Mouse (Mus musculus): ENCODE results near the gene Tap2.

The Tap2 gene

DNA sequence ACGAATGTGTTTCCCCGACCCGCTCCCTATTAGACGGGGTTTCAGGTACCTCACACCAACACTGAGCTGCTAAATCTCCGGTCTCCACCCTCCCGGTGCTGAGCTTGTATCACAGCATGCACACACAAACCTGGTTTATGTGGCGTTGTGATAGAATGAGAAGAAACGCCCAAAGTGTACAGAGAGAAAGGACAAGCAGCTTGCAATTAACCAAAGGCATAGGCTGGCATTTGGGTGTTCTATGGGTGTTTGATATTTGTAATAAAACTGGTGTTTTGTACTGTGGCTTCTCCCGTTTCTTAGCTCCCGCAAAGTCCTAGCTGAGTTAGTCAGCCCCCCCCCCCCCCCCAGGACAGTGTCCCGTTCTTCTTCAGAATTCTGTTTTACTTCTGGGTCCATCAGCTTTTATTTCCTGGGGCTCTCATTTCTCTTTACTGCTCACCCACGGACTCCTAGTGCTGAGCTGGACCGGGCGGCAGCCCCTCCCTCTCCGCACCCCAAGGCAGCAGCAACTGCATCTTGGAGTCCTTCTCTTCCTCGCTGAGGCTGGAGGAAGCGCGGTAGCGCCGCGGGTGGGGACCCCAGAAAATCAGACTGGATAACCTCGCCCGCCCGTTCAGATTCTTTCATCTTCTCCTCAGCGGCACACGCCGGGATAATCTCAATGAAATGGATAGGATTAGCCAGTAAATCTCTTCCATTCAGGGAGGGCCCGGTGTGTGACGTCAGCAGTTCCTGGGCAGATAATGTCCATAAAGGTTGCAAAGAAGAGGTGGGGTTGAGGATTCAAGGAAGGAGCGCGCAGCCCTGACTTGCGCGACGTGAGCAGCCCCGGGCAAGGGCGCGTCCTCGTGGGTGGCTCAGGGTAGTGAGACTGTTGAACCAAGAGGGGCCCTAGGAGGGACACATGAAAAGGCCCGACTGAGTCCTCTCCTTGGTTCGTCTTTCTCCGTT is 6.1 kb upstream of the Tap2 start, which contains the start of gene Psmb8:
Gene Psmb8 (plus strand): TSS at position 781 of the 954 bp plus-strand sequence.
- peak; percentile 64 for DNase-seq

DNA sequence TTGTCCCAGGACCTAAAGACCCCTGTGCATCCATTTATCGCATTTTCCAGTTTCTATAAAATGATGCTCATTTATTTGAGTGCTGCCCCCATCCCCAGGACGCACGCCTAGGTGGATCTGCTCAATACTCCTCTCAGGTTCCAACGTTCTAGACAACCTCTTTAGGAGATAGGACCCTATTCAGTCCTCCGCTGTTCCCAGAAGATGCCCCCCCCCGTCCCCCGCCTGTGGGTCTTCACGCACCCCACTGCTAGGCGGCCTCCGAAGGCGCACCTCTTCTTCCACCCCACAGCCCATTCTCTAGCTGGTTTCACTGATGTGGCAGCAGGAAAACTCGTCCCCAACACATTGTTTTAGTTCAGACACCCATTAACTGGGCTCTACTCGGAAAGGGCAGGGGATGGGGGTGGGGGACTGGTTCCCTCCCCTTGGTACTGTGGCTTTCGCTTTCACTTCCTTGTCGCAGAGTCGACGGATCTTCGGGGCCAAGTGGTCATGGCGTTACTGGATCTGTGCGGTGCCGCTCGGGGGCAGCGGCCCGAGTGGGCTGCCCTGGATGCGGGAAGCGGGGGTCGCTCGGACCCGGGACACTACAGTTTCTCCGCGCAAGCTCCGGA is 5.3 kb upstream of the Tap2 start:
- no peak for DNase-seq

DNA sequence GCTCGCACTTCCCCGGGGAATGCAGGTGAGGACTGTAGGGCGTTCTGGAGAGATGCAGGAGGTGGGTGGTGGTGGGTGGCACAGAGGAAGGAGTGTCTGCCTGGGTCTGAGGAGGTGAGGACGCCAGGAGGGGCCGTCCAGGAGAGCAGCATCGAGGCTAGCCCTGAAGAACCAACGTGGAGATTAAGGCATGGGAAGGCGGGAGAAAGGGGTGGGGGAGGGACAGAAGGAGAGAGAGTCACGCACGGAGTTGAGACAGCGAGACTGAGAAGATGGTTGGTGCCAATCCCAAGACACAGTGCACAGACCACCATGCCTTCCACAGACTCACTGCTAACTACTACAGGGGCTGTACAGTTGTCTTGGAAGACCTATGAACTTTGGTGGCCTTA is 4.8 kb upstream of the Tap2 start:
- DNase-seq: no peak

DNA sequence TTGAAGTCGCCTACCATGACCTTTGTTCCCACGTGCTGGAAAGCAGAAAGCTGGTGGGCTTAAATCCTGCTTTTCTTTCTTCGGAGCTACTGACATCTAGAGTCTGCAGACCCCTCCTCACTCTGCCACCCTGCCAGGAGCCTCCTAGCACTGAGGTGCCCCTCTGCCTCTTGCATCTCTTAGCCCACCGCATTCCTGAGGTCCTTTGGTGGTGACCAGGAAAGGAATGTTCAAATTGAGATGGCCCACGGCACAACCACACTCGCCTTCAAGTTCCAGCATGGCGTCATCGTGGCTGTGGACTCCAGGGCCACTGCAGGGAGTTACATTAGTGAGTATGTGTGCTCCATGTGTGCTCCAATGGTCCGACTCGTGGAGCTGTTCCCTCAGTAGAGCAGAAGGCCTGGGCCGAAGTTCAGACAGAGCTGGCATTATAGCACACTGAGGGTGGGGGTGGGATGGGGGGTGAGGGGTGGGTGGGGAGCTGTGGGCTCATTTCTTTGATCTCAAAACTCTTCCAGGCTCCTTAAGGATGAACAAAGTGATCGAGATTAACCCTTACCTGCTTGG is 4.2 kb upstream of the Tap2 start:
- no peak for DNase-seq

DNA sequence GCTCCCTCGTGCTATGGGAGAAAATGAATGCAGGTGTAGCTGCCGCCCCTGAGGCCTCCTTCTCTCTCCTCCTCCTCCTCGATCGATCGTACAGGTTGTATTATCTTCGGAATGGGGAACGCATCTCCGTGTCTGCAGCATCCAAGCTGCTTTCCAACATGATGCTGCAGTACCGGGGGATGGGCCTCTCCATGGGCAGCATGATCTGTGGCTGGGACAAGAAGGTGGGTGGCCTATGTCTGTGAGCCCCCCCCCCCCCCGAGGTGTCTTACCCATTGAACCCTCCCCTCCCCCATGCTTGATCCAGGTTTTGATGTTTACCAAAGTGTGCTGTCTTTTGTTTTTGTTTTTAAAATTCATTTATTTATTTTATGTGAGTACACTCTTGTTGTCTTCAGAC is 3.3 kb upstream of the Tap2 start:
- no peak for DNase-seq

DNA sequence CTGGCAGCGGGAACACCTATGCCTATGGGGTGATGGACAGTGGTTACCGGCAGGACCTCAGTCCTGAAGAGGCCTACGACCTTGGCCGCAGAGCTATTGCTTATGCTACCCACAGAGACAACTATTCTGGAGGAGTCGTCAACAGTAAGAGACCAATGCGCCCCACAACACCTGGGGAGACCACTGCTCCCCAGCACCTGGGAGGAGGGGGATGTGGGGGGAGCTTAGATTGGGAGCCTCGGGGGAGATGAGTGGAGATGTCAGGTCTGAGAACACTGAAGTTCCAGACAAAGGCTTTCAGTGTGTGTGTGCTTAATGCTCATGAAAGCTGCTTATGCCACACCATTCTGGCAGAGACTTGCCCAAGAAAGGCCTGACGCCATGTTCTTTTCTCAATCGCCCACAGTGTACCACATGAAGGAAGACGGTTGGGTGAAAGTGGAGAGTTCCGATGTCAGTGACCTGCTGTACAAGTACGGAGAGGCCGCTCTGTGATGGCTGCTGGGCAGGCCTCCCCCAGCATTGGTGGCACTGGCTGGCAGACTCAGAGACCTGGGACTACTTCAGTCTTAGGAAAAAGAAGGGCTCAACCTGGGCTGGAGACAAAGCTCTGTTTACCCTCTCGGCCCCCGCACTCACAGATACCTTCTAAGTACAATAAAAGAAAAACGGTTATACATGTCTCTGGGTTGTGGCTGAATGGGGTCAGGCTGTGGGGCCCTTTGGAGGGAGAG is 2.4 kb upstream of the Tap2 start:
- no peak for DNase-seq

DNA sequence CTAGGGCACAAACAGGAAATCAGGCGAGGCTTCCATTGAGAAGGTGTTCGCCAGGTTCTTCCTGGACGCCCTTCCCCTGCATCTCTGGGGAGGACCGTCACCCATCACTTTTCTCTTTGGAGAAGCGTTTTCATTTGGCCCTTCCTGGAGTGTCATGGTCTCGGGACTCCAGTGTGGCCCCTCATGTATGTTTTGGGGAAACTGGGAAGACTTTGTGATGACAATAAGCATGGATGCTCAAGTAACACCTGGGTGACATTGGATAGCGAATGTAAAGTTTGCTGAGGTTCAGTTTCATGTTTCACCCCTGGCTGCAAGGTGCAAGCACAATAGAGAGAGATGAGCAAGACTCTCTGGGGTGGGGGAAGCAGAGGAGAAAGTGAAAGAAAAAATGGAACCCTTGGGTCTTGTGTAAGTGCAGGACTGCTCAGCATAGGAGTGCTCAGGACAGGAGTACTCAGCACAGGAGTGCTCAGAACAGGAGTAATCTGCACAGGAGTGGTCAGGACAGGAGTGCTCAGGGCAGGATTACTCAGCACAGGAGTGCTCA is 1.7 kb upstream of the Tap2 start:
- DNase-seq: no peak

DNA sequence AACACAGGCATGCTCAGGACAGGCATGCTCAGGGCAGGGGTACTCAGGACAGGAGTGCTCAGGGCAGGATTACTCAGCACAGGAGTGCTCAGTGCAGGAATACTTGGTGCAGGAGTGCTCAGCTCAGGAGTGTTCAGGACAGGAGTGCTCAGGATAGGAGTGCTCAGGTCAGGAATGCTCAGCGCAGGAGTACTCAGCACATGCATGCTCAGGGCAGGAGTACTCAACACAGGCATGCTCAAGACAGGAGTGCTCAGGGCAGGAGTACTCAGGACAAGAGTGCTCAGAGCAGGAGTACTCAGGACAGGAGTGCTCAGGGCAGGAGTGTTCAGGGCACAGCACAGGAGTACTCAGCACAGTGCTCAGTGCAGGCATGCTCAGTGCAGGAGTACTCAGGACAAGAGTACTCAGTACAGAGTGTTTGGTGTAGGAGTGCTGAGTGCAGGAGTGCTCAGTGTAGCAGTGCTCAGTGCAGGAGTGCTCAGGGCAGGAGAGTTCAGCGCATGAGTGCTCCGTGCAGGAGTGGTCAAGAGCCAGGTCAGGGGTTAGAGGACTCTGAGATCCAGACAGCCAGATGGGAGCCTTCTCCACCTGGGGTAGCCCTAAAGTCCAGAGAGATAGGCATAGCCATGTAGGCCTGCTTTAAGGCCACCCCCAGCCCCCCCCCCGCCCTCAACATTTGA is 426 bp upstream of the Tap2 start:
- no peak for DNase-seq

DNA sequence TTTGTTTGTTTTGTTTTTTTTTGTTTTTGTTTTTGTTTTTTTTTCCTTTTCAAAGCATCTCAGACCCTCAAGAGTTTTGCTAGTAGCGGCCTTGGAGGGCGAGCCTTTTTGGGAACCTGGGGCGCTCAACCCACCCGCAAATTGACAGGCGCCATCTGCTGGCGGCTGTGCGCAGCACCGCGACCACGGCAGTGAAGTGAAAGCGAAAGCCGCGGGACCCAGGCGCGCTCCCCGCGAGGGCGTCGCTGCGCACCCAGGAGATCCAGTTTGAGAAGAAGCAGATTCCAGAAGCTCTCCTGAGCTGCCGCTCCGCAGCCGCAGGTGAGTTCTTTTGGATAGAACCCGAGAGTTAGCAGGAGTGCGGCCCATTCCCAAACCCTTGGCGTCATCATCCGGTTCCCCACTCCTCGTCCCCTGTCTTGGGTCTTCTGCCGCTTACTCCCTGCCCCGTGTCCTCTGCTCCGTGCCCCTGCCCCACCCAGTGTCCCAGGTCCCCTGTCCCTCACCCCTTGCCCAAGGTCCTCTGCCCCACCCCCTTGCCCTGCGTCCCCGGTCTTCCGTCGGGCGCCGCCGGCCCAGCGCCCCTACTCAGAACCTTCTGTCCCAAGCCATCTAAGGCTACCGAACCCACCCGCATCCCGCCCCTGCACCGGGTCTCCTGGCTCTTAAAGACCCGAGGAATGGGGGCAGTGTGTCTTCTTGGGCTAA is 1.1 kb downstream of the Tap2 start:
- peak; percentile 74 for DNase-seq

DNA sequence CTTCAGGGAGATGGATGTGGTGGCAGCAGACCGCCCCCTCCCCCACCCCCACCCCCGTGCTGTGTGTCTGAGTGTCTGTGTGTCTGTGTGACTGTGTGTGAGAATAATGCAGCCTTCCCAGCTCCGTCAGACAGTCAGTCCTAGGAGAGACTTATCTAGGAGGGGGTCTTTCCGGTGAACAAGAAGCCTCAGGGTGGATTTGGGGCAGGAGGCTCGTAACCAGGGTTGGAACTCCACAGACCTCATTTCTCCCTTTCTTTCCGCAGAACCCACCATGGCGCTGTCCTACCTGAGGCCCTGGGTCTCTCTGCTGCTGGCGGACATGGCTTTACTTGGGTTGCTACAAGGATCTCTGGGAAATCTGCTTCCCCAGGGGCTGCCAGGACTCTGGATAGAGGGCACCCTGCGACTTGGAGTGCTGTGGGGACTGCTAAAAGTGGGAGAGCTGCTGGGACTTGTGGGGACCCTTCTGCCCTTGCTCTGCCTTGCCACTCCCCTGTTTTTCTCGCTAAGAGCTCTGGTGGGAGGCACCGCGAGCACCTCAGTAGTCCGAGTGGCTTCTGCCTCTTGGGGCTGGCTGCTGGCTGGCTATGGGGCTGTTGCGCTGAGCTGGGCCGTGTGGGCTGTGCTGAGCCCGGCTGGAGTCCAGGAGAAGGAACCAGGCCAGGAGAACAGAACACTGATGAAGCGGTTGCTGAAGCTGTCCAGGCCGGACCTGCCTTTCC is 1.9 kb downstream of the Tap2 start:
- no peak for DNase-seq

DNA sequence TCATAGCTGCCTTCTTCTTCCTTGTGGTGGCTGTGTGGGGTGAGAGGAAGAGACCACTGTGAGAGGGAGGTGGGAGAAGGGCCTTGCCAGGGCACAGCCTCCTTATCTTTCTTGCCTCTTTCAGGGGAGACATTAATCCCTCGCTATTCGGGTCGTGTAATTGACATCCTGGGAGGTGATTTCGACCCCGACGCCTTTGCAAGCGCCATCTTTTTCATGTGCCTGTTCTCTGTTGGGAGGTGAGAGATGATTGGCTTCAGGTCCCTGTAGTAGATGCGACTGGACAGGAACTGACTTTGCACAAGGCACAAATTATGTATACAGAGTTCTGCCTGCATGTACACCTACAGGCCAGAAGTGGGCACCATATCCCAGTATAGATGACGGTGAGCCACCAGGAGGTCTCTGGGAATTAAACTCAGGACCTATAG is 2.4 kb downstream of the Tap2 start:
- DNase-seq: no peak

DNA sequence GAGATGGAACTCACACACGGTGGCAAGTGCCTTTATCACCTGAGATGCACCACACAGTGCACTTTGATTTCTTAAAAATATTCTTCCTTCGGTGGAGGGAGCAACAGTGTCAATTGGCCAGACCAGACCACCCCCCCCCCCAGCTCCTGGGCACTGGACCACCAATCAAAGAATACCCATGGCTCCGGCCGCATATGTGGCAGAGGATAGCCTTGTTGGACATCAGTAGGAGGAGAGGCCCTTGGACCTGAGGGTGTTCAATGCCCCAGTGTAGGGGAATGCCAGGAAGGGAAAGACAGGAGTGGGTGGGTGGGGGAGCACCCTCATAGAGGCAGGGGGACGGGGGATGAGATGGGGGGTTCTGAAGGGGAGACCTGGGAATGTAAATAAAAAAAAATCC is 3.4 kb downstream of the Tap2 start:
- DNase-seq: no peak

DNA sequence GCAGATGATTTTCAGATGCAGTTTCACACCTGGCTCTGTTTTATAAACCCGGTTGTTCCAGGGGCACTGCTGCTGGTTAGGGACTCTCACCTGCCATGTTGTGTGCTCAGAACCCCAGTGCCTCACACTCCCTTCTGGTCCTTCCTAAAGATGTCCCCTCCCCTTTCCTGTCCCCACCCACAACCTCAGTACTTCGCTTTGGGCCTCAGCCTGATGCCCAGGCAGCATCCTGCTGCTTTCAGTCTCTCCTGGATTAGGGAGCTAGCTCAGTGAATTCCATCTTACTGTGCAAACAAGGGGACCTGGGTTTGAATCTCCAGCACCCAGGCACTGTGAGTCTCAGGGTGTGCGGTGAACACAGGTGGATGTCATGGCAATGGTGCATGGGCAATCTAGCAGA is 4.1 kb downstream of the Tap2 start:
- no peak for DNase-seq

DNA sequence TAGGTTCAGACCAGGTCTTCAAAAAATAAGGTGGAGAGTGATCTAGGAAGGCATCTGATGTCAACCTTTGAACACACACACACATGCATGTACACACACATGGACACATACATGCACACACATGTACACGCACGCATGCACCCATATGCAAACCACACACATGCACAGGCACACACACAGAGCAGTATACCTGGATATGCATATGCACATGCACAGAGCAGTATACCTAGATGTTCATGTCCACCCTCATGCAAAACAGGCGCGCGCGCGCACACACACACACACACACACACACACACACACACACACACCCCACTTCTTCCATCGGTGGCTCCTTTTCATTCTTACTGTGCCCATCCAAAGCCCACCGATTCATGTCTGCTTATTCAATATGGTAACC is 4.5 kb downstream of the Tap2 start:
- DNase-seq: no peak

DNA sequence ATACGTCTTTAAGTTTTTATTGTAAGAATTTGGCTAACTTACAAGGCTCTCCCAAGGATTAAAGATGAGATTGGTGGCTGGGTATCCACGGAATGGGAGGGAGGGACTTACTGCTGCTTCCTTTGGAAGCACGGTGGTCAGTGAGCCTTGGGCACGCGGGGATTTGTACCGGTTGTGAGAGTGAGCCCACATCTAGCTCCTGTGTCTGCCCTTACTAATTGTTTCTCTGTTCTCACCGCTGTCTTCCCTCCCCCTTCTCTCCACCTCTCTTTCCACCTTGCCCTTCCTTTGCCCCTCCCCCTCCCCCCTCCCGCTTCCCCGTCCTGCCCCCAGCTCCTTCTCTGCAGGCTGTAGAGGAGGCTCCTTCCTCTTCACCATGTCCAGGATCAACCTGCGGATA is 5.1 kb downstream of the Tap2 start:
- no peak for DNase-seq

DNA sequence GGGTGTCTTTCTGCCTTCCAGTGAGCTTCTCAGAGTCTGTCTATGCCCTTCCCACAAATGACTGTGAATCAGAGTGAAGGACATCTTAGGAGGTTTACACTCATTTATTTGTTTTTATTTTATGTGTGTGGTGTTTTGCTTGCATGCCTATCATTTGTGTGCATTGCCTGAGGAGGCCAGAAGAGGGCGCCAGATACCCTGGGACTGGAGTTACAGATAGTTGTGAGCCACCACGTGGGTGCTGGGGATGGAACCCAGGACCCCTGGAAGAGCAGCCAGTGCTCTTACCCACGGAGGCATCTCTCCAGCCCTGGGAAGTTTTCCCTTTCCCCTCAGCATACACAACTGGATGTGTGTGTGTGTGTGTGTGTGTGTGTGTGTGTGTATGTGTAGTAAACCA is 6.4 kb downstream of the Tap2 start:
- DNase-seq: no peak

DNA sequence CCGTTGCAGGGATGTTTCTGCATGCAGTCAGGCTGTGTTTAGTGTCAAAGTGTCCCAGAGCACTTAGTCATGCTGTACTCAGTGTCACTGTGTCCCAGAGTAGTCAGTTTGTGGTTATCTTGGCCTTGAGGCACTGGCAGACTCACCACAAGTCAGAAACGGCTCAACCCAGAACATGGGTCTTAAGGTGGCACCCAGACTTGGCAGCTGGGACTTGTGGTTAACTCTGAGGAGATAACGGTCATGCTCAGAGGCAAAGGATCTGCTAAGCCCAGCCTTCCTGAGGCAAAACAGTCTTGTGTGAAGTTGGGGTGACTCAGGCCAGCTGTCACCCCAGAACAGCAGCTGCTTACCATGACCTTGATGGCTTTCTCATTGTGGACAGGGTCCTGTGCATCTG is 7.3 kb downstream of the Tap2 start:
- DNase-seq: no peak

DNA sequence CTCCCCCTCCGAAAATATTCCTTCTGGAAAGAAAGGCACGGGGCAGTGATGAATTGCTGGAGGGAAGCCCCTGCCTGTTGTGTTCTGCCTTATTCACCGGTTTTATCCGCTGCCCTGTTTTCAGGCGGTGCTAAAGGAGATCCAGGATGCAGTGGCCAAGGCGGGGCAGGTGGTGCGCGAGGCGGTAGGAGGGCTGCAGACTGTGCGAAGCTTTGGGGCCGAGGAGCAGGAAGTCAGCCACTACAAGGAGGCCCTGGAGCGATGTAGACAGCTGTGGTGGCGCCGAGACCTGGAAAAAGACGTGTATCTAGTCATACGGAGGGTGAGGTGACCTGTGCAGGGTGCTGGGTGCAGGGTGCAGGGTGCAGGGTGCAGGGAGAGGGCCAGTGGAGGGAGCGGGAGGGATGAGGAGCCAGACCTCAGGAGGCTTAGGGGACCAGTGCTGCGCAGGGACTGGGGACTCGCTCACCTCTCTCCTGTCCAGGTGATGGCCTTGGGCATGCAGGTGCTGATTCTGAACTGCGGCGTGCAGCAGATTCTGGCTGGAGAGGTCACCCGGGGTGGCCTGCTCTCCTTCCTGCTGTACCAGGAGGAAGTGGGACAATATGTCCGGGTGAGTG is 8.5 kb downstream of the Tap2 start:
- DNase-seq: no peak

DNA sequence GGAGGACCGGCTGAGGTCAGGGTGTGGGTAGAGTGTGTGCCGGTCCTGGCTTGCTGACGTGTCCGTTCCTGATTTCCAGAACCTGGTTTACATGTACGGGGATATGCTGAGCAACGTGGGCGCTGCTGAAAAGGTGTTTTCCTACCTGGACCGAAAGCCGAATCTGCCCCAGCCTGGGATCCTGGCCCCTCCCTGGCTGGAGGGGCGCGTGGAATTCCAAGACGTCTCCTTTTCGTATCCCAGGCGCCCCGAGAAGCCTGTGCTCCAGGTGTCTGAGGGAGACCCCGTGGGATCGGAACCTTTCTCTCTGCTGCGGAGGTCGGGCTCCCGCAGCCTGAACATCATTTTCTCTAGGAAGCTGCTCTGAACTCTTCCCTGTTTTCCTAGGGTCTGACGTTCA is 10.6 kb downstream of the Tap2 start:
- no peak for DNase-seq

DNA sequence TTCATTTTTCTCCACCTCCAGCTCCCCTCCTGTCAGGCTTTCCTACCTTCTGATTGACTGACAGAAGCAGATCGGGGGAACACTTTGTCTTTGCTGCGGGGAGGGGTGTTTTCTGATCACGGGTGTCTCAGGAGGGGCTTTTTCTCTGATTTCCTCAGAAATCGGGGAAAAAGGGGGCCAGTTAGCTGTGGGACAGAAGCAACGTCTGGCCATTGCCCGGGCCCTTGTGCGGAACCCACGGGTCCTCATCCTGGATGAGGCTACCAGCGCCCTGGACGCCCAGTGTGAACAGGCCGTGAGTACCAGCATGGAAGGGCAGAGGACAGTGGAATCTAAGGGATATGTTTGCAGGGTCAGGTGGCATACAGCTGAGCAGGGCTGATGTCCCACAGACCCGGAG is 11.8 kb downstream of the Tap2 start:
- DNase-seq: no peak

Measured in cerebellum, adult 11 months (tissue).